Mouse (Mus musculus): ENCODE results near the gene Olfr706. TPM values are rescaled to one million over a fixed set of nuclear protein-coding genes. Genes with fewer than 3 reads are reported as not detected.
"Not testable (repeated sequence)": the region's sequence is repeated elsewhere in the genome, so short reads cannot be mapped to it uniquely, and the experiment has no call there.

Gene Olfr706
- total and polyA plus RNA-seq, 3 experiments: not detected

DNA sequence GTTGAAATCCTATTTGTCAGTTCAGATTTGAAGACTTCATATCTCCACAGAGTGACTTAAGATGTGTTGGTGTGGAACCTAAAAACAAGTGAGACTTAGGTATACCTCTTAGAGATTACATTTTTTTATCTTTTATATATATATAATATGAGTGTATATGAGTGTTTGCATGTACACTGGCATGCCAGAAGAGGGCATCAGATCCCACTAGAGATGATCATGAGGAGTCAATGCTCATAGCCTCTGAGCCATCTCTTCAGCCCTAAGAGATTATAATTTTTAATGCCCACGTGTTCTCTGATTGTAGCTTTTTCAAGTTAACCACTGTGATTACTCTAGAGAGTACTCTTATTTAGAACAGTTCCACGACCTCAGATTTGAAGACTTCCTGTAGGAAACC, 19.7 kb upstream of the Olfr706 start, which contains the start of gene Olfr1532-ps1:
Gene Olfr1532-ps1 (plus strand): TSS at position 326 of the 400 bp plus-strand sequence.
- Histone ChIP-seq H3K4me3 (replicated peaks in 1 of 3; ENCODE audit: low read depth in 2 of 3, low read length in 2 of 3, poor library complexity in 1 of 3) (no peak within 1 kb of the TSS), H3K4me1 (ENCODE audit: control insufficient read depth in 1 of 2, insufficient read depth in 2 of 2) (no peaks in the 10 kb centered on the region), H3K27me3 (replicated peaks) (no peaks in the 10 kb centered on the region), H3K9me3 (replicated peaks; ENCODE audit: low read length) (no peaks in the 10 kb centered on the region), H3K36me3 (replicated peaks in 1 of 2; ENCODE audit: control insufficient read depth in 1 of 2, insufficient read depth in 1 of 2, low read length in 1 of 2) (no peaks in the 10 kb centered on the region), H3K79me2 (replicated peaks; ENCODE audit: control insufficient read depth, extremely low read depth, insufficient read depth, poor library complexity, severe bottlenecking) (no peaks in the 10 kb centered on the region), H3K27ac (ENCODE audit: insufficient read depth, low read depth) (no peak within 1 kb of the TSS), H3K4me2 (ENCODE audit: insufficient read depth, low read depth, poor library complexity, severe bottlenecking) (no peak within 1 kb of the TSS), H3K9ac (ENCODE audit: insufficient read depth, low read depth) (no peak within 1 kb of the TSS)
- TF ChIP-seq PAX5 (IDR thresholded peaks at IDR 0.05; ENCODE audit: low read length) (no peak), SIN3A (IDR thresholded peaks at IDR 0.05; ENCODE audit: low read length) (no peak), JUN (IDR thresholded peaks at IDR 0.05; ENCODE audit: insufficient read depth, low read depth, low read length) (no peak), RAD21 (IDR thresholded peaks at IDR 0.05; ENCODE audit: low read depth, low read length) (peak; percentile 26), SMC3 (IDR thresholded peaks at IDR 0.05; ENCODE audit: low read depth, low read length) (peak; percentile 53), CTCF (conservative IDR thresholded peaks at IDR 0.05 in 1 of 2, IDR thresholded peaks at IDR 0.05 in 1 of 2; ENCODE audit: low read depth in 2 of 2, low read length in 2 of 2) (peak; percentile 10 to 53; a peak in 2 of 4 replicates), POLR2A (IDR thresholded peaks at IDR 0.05; ENCODE audit: low read depth, low read length) (no peak), TBP (conservative IDR thresholded peaks at IDR 0.05; ENCODE audit: low read depth, low read length) (no peak)
- dilution Hi-C loops (cut with MboI; ENCODE audit: extremely low pct_ligation_motif_present, extremely low pct_unique_long_range_greater_than_20kb, low sequenced_read_pairs): no loop called here
- in situ Hi-C loops (cut with MboI; ENCODE audit: low pct_ligation_motif_present, low pct_unique_long_range_greater_than_20kb, low sequenced_read_pairs): no loop called here
- peak; percentile 17 for DNase-seq (ENCODE audit: extremely low read depth)

DNA sequence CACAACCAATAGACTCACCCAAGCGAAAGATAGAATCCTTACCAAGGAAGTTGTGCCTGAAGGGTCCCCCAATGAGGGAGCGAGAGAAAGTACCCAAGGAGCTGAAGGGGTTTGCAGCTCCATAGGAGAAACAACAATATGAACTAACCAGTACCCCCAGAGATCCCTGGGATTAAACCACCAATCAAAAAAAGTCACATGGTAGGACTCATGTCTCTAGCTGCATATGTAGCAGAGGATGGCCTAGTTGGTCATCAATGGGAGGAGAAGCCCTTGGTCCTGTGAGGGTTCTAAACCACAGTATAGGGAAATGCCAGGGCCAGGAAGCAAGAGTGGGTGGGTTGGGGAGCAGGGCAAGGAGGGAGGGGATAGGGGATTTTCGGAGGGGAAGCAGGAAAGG, 13.2 kb upstream of the Olfr706 start, which contains the start of gene Olfr707:
Gene Olfr707 (minus strand): TSS at position 101 of the 400 bp plus-strand sequence.
- in situ Hi-C loops (cut with MboI; ENCODE audit: low pct_ligation_motif_present, low pct_unique_long_range_greater_than_20kb, low sequenced_read_pairs); H3K9me3 ChIP-seq (replicated peaks; ENCODE audit: low read length); H3K4me1 ChIP-seq (ENCODE audit: control insufficient read depth in 1 of 2, insufficient read depth in 2 of 2); DNase-seq (ENCODE audit: extremely low read depth); H3K4me2 ChIP-seq (ENCODE audit: insufficient read depth, low read depth, poor library complexity, severe bottlenecking); dilution Hi-C loops (cut with MboI; ENCODE audit: extremely low pct_ligation_motif_present, extremely low pct_unique_long_range_greater_than_20kb, low sequenced_read_pairs); H3K27ac ChIP-seq (ENCODE audit: insufficient read depth, low read depth); H3K27me3 ChIP-seq (replicated peaks); H3K4me3 ChIP-seq (replicated peaks in 1 of 3; ENCODE audit: low read depth in 2 of 3, low read length in 2 of 3, poor library complexity in 1 of 3); H3K79me2 ChIP-seq (replicated peaks; ENCODE audit: control insufficient read depth, extremely low read depth, insufficient read depth, poor library complexity, severe bottlenecking); H3K9ac ChIP-seq (ENCODE audit: insufficient read depth, low read depth); H3K36me3 ChIP-seq (replicated peaks in 1 of 2; ENCODE audit: control insufficient read depth in 1 of 2, insufficient read depth in 1 of 2, low read length in 1 of 2): not testable (repeated sequence)

DNA sequence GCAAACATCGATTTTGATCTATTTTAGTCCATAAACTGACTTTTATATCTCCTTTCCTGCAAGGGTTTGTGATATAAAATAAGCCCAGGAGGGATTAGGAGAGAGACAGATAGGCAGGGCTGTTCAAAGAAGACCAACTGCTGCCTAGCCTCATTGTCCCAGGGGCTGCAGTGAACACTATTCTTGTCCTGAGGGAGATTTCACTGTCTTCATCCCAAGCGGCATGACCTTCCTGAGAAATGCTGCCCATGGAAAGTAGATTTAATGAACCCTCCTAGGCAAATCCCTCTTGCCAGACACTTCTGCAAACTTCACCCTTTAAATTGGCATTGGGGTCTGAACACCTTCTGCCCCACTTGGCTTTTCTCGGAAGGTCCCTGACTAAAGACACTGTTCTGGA, 11.2 kb downstream of the Olfr706 start, which contains the start of gene Olfr705:
Gene Olfr705 (minus strand): TSS at position 101 of the 400 bp plus-strand sequence.
- Histone ChIP-seq H3K79me2 (replicated peaks; ENCODE audit: control insufficient read depth, extremely low read depth, insufficient read depth, poor library complexity, severe bottlenecking) (no peaks in the 10 kb centered on the region), H3K36me3 (replicated peaks in 1 of 2; ENCODE audit: control insufficient read depth in 1 of 2, insufficient read depth in 1 of 2, low read length in 1 of 2) (no peaks in the 10 kb centered on the region), H3K4me2 (ENCODE audit: insufficient read depth, low read depth, poor library complexity, severe bottlenecking) (no peak within 1 kb of the TSS), H3K9ac (ENCODE audit: insufficient read depth, low read depth) (no peak within 1 kb of the TSS), H3K4me3 (replicated peaks in 1 of 3; ENCODE audit: low read depth in 2 of 3, low read length in 2 of 3, poor library complexity in 1 of 3) (no peak within 1 kb of the TSS), H3K9me3 (replicated peaks; ENCODE audit: low read length) (no peaks in the 10 kb centered on the region), H3K27ac (ENCODE audit: insufficient read depth, low read depth) (no peak within 1 kb of the TSS), H3K4me1 (ENCODE audit: control insufficient read depth in 1 of 2, insufficient read depth in 2 of 2) (no peaks in the 10 kb centered on the region), H3K27me3 (replicated peaks) (no peaks in the 10 kb centered on the region)
- dilution Hi-C loops (cut with MboI; ENCODE audit: extremely low pct_ligation_motif_present, extremely low pct_unique_long_range_greater_than_20kb, low sequenced_read_pairs) (no loop called here), in situ Hi-C loops (cut with MboI; ENCODE audit: low pct_ligation_motif_present, low pct_unique_long_range_greater_than_20kb, low sequenced_read_pairs) (no loop called here)
- TF ChIP-seq POLR2AphosphoS2 (IDR thresholded peaks at IDR 0.05; ENCODE audit: low read depth, low read length) (no peak), ZKSCAN1 (IDR thresholded peaks at IDR 0.05; ENCODE audit: borderline replicate concordance, low read depth, low read length) (no peak), NRF1 (IDR thresholded peaks at IDR 0.05; ENCODE audit: low read depth, low read length) (no peak), EP300 (IDR thresholded peaks at IDR 0.05; ENCODE audit: low read length) (no peak), IRF4 (IDR thresholded peaks at IDR 0.05; ENCODE audit: low read depth, low read length) (no peak), CTCF (conservative IDR thresholded peaks at IDR 0.05 in 1 of 2, IDR thresholded peaks at IDR 0.05 in 1 of 2; ENCODE audit: low read depth in 2 of 2, low read length in 2 of 2) (no peak), NELFE (IDR thresholded peaks at IDR 0.05; ENCODE audit: low read depth, low read length) (no peak), SMC3 (IDR thresholded peaks at IDR 0.05; ENCODE audit: low read depth, low read length) (no peak), USF1 (IDR thresholded peaks at IDR 0.05; ENCODE audit: low read depth, low read length) (no peak), TBP (conservative IDR thresholded peaks at IDR 0.05; ENCODE audit: low read depth, low read length) (no peak), MAFK (IDR thresholded peaks at IDR 0.05; ENCODE audit: insufficient replicate concordance, low read length) (no peak), UBTF (IDR thresholded peaks at IDR 0.05; ENCODE audit: low read depth, low read length) (no peak)
- no peak for DNase-seq (ENCODE audit: extremely low read depth)

All from CH12.LX (cell line).